Mouse (Mus musculus): ENCODE measurements around the gene Slc5a10. TPM values are rescaled to one million over a fixed set of nuclear protein-coding genes. Genes with fewer than 3 reads are reported as not detected.

Gene Slc5a10
- polyA plus RNA-seq, 1 experiment from 2014 or later: not detected

DNA sequence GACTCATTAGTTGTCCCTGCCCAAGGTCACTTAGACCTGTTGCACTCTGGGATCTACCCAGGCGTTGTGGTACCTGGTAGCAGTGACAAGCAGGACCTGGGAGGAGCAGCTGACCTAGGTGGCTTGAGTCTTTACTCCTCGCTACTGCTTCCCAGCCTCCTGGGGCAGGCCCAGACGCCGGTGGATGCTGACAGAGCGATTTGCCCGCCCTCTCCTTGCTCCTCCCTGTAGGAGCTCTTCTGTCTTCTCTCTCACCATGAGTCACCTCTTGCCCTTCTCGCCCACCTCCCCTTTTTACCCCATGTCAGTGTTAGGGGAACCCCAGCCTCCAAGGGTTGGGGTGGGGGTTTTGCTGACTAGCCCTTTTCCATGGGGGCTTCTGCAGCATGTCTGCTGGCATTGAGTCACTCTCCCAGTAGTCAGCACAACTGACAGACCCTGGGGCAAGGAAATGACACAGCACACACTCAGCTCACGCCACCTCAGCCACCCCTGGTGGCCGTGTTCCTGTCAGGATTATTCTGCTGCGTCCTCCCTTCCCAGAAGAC, 33.6 kb downstream of the Slc5a10 start:
- 58% methylated on average over 6 of the region's 10 CpGs for WGBS (ENCODE audit: missing documents)
- Histone ChIP-seq H3K27ac (no peak overlapping the region), H3K4me3 (ENCODE audit: inconsistent target) (no peak overlapping the region), H3K79me2 (ENCODE audit: inconsistent target) (no peaks in the 10 kb centered on the region), H3K36me3 (ENCODE audit: inconsistent target) (no peaks in the 10 kb centered on the region)

DNA sequence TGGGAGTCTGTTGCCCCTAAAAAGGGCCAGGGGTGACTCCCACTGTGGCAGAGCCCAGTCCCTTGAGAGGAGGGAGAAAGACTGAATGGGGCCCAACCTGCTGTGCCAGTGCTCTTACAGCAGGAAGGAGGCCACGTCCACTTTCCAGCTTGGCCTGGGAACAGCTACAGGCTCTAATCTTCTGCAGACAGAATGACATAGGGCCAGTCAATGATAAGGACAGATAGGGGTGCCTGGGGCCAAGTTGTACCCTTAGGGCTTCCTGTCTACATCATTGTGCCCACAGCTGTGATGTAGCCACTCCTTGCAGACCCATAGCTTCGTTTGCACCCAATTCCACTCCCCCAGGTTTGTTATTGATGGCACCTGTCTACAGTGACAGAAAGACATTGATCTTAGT, 34.5 kb downstream of the Slc5a10 start:
- no peaks in the 10 kb centered on the region for H3K36me3 ChIP-seq (ENCODE audit: inconsistent target)
- no peak overlapping the region for H3K27ac ChIP-seq
- H3K79me2 ChIP-seq (ENCODE audit: inconsistent target): no peaks in the 10 kb centered on the region
- H3K4me3 ChIP-seq (ENCODE audit: inconsistent target): no peak overlapping the region
- WGBS (ENCODE audit: missing documents): 50% methylated on average over 2 of the region's 2 CpGs

DNA sequence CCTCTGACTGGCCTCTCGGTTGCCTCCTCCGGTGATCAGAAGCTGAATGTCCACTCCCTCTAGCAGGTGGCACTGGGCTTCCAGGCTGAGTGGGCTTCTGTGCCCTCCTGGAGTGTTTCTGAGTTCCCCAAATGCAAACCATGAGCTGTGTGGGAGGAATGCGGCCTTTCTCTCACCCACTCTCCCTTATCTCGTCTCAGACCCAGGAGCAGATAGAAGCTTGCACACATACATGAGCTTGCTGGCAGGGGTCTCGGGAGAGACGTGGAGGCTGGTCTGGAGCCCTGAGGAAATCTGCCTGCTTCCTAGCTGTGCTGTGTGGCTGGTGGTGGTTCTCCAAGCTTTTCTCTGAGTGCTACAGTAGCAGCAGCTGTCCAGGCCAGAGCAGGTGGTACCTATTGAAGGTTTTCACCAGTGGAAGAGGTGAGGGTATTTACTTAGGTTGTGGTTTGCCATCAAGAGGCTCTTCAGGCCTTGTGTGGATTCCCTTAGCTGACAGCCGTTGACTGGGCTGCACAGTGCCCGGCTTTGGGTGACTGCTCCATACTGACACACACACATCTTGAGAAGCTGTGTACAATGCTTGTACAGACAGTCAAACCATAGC, 35.4 kb downstream of the Slc5a10 start:
- Histone ChIP-seq H3K4me3 (ENCODE audit: inconsistent target) (no peak overlapping the region), H3K79me2 (ENCODE audit: inconsistent target) (no peaks in the 10 kb centered on the region), H3K36me3 (ENCODE audit: inconsistent target) (no peaks in the 10 kb centered on the region), H3K27ac (no peak overlapping the region)
- 87% methylated on average over 8 of the region's 8 CpGs for WGBS (ENCODE audit: missing documents)

DNA sequence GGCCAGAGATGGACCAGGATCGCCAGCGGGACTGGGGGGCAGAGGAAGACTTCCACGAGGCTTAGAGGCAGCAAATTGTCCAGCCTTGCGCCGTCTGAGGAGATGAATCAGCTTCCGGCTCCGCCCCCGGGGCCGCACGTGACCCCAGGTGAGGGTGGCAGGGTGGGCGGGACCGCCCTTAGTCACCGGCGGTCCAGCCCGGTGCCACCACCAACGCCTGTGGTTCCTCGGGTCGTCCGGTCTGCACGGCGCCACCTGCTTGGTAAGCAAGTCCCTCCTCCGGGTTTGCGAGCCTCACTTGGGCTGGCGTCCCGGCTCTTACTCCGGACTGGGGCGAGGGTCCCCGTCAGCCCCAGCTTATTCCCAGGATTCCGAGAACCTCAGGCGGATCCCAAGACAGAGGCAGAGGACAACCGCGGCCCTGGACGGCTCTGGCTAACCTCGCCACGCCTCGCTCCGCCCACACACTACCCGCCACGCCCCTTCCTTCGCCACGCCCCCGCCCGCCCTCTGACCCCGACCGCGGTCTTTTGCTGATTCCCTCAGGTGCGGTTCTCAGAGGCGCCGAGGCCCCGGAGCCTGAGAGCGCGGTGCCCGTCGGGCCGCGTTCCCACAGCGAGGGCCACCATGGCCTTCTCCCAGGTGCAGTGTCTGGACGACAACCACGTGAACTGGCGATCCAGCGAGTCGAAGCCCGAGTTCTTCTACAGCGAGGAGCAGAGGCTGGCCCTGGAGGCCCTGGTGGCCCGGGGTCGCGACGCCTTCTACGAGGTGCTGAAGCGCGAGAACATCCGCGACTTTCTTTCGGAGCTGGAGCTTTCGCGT, 36.5 kb downstream of the Slc5a10 start, which contains the start of gene Fam83g:
Gene Fam83g, plus strand, starts transcription at position 185 of the 825 bp plus-strand sequence.
- Histone ChIP-seq H3K36me3 (ENCODE audit: inconsistent target) (no peaks in the 10 kb centered on the region), H3K27ac (no peak within 1 kb of the TSS), H3K79me2 (ENCODE audit: inconsistent target) (no peaks in the 10 kb centered on the region), H3K4me3 (ENCODE audit: inconsistent target) (no peak within 1 kb of the TSS)
- 9% methylated on average over 72 of the region's 76 CpGs for WGBS (ENCODE audit: missing documents)

DNA sequence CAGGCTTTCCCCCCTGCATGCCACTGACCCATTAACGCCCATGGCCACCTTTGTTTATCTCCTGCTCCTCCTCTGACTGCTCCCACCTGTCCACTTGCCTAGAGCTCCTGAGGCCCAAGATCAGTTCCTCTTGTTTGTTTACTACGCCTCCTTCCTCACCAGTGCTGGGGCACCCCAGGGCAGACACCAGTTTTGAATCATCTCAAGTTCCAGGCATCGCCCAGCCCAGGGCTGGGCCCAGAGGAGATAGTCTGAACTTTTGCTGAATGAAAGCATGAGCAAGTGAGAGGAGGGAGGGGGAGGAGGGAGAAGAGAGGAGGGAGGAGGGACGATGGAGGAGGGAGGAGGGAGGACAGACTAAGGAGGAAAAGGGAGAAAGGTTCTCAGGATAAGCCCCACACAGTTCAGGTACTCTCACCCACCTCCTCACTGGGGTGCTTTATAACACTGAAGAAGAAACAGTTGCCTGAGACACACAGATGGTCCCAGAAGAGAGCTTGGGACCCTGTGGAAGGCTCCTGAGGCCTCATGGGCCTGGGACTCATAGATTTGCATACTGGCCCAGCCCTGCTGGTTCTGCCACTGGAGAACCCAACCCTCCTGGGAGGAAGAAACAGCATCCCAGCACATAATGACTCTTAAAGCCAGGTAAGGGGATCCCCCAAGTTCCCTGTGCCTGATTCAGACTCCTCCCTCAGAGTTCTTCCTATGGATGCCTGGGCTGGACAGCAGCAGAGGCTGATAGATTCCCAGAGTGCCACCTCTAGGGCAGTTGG, 41.3 kb downstream of the Slc5a10 start:
- no peaks in the 10 kb centered on the region for H3K79me2 ChIP-seq (ENCODE audit: inconsistent target)
- no peak overlapping the region for H3K4me3 ChIP-seq (ENCODE audit: inconsistent target)
- WGBS (ENCODE audit: missing documents): 87% methylated on average over 4 of the region's 4 CpGs
- no peak overlapping the region for H3K27ac ChIP-seq
- no peaks in the 10 kb centered on the region for H3K36me3 ChIP-seq (ENCODE audit: inconsistent target)

DNA sequence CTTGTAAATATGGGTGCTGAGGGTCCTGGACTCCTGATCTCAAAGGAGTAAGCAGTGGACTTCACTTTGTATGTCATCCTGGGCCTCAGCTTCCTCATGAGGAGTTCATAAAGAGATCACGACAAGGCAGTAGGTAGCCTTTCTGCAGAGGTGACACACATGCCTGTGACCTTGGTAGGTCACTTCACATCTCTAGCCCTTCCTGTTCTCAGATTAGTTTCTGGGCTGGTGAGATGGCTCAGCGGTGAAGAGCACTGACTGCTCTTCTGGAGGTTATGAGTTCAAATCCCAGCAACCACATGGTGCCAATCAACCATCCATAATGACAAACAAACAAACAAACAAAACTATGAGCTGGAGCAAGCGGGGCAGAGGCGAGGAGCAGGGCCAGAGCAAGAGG, 42.9 kb downstream of the Slc5a10 start:
- 82% methylated on average over 2 of the region's 4 CpGs for WGBS (ENCODE audit: missing documents)
- Histone ChIP-seq H3K27ac (no peak overlapping the region), H3K4me3 (ENCODE audit: inconsistent target) (no peak overlapping the region), H3K36me3 (ENCODE audit: inconsistent target) (no peaks in the 10 kb centered on the region), H3K79me2 (ENCODE audit: inconsistent target) (no peaks in the 10 kb centered on the region)

DNA sequence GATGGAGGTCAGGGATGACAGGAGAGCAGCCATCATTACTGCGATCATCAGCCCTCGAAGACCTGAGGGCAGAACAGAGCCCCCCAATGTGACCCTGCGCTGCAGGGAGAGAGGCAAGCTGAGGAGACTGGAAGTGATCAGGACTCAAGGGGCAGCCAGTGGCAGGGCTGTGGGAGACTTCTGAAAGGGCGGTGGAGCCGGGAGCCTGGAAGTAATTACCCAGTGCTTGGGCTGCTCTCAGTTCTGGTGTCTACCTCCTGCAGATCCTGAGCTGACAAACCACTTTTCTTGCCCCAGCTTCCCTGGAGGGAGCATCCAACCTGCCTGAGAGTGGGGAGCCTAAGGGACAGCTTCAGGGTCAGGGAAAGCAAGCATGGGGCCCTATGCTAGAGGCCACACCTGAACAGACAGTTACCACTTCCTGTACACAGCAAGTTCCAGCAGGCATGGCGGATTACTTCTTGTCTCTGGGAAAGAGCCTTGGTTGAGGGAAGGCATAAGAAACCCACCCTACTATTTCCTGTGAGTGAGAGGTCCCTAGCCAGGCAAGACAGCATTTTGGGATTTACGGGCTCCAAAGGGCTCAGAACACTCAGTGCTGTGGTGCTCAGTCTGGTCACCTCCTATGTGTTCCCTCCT, 44.3 kb downstream of the Slc5a10 start:
- Histone ChIP-seq H3K4me3 (ENCODE audit: inconsistent target) (no peak overlapping the region), H3K36me3 (ENCODE audit: inconsistent target) (no peaks in the 10 kb centered on the region), H3K27ac (no peak overlapping the region), H3K79me2 (ENCODE audit: inconsistent target) (no peaks in the 10 kb centered on the region)
- 86% methylated on average over 7 of the region's 7 CpGs for WGBS (ENCODE audit: missing documents)

DNA sequence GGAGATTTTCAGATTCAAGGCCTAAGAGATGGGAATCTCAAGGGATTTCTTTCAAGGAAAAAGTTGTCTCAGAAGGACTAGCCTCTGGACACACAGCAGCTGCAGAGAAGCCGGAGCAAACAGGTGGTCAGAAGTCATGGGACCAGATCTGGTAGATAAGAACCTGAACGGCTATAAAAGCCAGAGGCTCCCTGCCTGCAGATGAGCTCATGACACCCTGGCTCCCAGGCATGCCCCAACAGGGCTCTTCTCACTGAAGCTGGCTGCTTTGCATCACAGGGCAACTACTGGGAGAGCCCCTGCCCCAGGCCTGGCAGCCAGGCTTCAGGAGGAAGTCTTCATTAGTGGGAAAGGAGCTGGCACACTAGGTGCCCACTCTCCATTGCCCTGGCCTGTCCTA, 45.3 kb downstream of the Slc5a10 start:
- Histone ChIP-seq H3K4me3 (ENCODE audit: inconsistent target) (no peak overlapping the region), H3K27ac (no peak overlapping the region), H3K79me2 (ENCODE audit: inconsistent target) (no peaks in the 10 kb centered on the region), H3K36me3 (ENCODE audit: inconsistent target) (no peaks in the 10 kb centered on the region)
- 65% methylated on average over 2 of the region's 2 CpGs for WGBS (ENCODE audit: missing documents)

DNA sequence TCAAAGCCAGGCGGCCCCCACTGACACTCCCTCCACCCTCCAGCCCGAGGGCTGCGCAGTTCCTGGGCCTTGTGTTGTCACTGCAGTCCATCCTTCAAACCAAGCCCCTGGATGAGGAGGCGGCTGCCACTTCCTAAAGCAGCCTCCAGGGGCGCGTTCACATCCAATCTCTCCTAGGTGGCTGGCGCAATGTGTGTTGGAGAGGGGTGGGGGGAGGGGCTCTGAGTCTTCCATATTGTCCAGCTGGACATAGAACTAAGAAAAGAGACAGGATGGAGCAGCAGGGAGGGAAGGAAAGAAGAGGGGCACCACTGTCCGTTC, 45.8 kb downstream of the Slc5a10 start:
- Histone ChIP-seq H3K79me2 (ENCODE audit: inconsistent target) (no peaks in the 10 kb centered on the region), H3K4me3 (ENCODE audit: inconsistent target) (no peak overlapping the region), H3K27ac (no peak overlapping the region), H3K36me3 (ENCODE audit: inconsistent target) (no peaks in the 10 kb centered on the region)
- WGBS (ENCODE audit: missing documents): 54% methylated on average over 8 of the region's 8 CpGs

DNA sequence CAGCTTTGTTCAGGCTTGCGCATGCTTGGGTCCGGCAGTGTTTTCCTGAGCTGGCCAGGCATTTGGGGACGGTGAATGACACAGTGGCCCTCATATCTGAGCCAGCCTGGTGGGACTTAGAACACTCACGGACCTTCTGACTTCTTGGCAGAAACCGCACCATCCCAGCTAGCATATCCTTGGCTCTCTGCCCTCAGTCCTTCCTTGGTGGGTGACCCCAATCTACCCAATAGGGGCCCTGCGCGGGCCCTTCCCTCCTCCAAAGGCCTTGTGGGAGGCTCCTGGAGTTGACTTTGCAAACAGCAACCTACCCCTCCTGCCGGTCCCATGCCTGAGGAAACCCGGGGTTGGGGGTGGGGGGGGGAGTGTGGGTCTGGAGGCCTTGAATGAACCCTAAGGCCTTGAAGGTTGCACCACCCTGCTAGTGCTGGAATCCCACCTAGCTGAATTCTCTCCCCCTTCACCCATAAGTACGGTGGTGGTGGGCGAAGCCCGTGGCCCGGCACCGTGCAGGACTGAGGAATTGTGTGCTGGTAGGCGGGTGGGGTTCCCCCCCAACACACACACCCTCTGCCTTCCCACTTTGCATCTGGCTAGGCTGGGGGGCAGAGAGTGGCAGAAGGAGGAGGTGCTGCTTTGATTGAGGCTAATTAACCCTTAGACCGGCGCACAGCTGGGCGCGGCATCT, 46.3 kb downstream of the Slc5a10 start:
- 67% methylated on average over 17 of the region's 19 CpGs for whole genome bisulfite sequencing (ENCODE audit: missing documents)
- Histone ChIP-seq H3K4me3 (ENCODE audit: inconsistent target) (no peak overlapping the region), H3K36me3 (ENCODE audit: inconsistent target) (no peaks in the 10 kb centered on the region), H3K27ac (no peak overlapping the region), H3K79me2 (ENCODE audit: inconsistent target) (no peaks in the 10 kb centered on the region)

DNA sequence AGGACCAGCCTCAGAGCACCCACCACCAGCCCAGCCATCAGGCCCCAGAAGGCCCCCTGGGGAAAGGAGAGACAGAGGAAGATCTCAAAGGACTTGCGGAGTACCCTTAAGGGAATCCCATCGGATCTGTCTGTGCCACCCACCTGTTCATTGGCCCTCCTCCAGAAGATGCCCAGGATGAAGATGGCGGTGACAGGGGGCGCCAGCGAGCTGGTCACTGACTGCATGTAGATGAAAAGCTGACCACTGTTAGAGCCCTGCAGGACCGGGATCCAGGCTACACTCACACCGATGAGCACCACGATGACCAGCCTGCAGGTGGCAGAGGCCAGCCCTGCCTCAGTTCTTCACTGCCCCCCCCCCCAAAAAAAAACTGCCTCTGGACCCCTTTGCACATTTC, 46.9 kb downstream of the Slc5a10 start:
- no peak overlapping the region for H3K4me3 ChIP-seq (ENCODE audit: inconsistent target)
- H3K79me2 ChIP-seq (ENCODE audit: inconsistent target): no peaks in the 10 kb centered on the region
- 69% methylated on average over 8 of the region's 8 CpGs for WGBS (ENCODE audit: missing documents)
- H3K36me3 ChIP-seq (ENCODE audit: inconsistent target): no peaks in the 10 kb centered on the region
- H3K27ac ChIP-seq: no peak overlapping the region

DNA sequence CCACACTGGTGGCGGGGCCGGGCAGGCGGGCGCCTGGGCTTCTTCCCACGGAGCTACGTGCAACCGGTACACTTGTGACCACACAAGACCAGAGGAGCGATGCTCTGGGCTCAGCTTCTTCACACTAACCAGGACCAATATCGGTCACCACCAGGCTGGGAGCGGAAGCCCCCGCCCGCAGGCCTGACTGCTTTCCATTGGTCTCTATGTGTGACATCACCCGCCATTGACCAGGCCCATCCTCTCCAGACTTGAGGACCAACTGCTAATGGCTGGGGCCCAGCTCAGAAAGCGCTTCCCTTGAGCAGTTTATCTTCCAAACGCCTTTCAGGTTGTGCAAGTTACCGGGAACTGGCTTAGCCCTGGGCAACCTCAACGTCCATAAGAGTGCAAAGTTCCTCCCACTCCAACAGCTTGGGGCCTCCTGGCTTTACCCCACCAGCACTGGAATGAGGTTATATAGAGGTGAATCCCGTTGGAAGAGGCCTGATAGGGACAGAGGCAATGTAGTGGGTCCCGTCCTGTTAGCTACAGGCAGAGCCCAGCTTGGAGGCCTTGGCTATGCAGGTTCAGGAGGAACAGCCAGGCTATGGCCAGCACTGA, 48.7 kb downstream of the Slc5a10 start:
- no peaks in the 10 kb centered on the region for H3K79me2 ChIP-seq (ENCODE audit: inconsistent target)
- 97% methylated on average over 19 of the region's 19 CpGs for WGBS (ENCODE audit: missing documents)
- no peak overlapping the region for H3K4me3 ChIP-seq (ENCODE audit: inconsistent target)
- H3K36me3 ChIP-seq (ENCODE audit: inconsistent target): no peaks in the 10 kb centered on the region
- no peak overlapping the region for H3K27ac ChIP-seq

DNA sequence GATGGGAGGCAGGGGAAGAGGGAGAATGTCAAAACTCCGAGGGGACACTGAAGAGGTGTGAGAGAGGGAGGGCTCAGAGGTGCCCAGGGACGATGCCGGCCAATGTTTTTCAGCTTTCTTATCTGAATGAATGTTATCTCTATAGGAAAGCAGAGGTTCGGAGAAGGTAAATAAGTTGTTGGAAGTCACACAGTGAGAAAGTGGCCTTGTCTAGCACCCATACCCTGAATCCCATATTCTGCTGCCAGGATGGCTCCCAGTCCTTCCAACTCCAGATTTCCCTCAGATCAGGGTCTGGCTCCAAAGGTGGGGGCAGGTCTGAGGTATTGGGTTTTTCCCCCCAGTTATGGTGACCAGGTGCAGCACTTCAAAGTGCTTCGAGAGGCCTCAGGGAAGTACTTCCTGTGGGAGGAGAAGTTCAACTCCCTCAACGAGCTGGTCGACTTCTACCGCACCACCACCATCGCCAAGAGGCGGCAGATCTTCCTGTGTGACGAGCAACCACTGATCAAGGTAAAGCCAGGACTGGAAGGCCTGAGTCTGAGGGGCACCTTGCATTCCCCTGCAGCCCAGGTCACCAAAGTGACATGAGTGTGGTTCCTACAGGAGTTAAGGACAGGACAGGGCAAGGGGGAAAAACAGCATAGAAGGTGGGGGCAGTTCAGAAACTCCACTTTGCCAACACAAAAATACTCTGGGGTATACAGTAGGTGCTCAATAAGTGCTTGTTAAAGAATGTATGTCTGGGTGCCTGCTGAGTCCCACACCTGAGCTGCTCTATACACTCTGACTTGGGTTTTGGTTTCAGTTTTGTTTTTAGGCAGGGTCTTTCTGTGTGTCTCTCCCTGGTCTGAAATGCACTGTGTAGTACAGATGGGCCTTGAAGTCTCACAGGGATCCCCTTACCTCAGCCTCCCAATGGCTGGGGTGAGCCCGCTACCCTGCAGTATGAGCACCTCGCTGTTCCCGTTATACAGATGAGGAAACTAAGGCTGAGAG, 50.8 kb downstream of the Slc5a10 start:
- H3K4me3 ChIP-seq (ENCODE audit: inconsistent target): no peak overlapping the region

More for the DNA sequence above, 50.8 kb downstream of the Slc5a10 start:
- no peak overlapping the region for H3K27ac ChIP-seq
- H3K79me2 ChIP-seq (ENCODE audit: inconsistent target): no peaks in the 10 kb centered on the region
- H3K36me3 ChIP-seq (ENCODE audit: inconsistent target): no peaks in the 10 kb centered on the region
- WGBS (ENCODE audit: missing documents): 69% methylated on average over 14 of the region's 14 CpGs
